Mouse (Mus musculus): ENCODE data around the gene Gatad1. TPM values are rescaled to one million over a fixed set of nuclear protein-coding genes. Genes with fewer than 3 reads are reported as not detected.

The Gatad1 gene
- 103 and 104 TPM in 2 replicates for polyA plus RNA-seq (2012; rRNA removed)

DNA sequence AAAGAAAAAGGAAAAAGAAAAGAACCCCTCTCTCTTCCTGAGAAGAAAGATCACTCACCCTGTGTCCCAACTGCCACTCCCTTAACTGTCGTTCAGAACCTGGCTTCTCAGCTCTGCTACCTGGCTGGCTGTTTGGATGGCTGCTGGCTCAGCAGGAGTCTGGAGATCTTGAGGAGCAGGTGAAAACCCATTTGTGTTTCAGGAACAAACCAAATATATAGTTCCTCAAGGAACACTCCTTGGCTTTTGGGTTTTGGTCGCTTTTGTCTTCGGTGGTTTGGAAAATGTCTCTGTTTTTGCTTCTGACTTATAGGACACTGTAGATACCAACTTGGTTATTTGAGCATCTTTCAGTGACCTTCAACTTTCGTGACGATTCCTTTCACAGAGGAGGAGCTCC is at the start of gene Gatad1:
Gene Gatad1, minus strand, starts transcription at position 101 of the 400 bp plus-strand sequence.
- Histone ChIP-seq H3K4me1 (ENCODE audit: control insufficient read depth, insufficient read depth, low read length) (no peaks in the 10 kb centered on the region), H3K27ac (ENCODE audit: insufficient read depth, low read length) (no peak within 1 kb of the TSS), H3K4me3 (ENCODE audit: insufficient read depth, low read length) (no peak within 1 kb of the TSS)
- TF ChIP-seq POLR2A (IDR thresholded peaks at IDR 0.05; ENCODE audit: extremely low read depth, insufficient read depth, low read length), result no peak
- no peak for TF ChIP-seq CTCF (IDR thresholded peaks at IDR 0.05; ENCODE audit: extremely low read depth, insufficient read depth, low read length)

DNA sequence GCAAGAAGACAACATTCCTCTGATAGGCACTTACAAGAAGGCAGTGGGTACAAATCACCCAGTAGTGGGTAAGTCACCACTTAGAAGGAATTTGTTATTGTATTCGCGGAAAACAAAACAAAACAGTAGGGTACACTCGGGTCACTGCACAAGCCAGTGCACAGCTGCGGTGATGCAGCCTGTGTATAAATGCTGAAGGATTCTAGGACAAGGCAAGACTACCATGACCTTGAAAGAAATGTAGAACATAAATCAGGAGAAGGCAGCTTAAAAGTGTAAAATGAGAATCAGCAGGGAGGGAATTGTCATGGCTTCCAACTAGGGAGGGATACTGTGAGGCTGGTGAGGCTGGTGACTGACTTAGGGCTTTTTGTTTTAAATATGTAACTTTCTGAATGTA is 45.2 kb upstream of the Gatad1 start:
- TF ChIP-seq CTCF (IDR thresholded peaks at IDR 0.05; ENCODE audit: extremely low read depth, insufficient read depth, low read length) (no peak), POLR2A (IDR thresholded peaks at IDR 0.05; ENCODE audit: extremely low read depth, insufficient read depth, low read length) (no peak)
- no peak overlapping the region for H3K4me3 ChIP-seq (ENCODE audit: insufficient read depth, low read length)
- no peak overlapping the region for H3K27ac ChIP-seq (ENCODE audit: insufficient read depth, low read length)
- no peaks in the 10 kb centered on the region for H3K4me1 ChIP-seq (ENCODE audit: control insufficient read depth, insufficient read depth, low read length)

DNA sequence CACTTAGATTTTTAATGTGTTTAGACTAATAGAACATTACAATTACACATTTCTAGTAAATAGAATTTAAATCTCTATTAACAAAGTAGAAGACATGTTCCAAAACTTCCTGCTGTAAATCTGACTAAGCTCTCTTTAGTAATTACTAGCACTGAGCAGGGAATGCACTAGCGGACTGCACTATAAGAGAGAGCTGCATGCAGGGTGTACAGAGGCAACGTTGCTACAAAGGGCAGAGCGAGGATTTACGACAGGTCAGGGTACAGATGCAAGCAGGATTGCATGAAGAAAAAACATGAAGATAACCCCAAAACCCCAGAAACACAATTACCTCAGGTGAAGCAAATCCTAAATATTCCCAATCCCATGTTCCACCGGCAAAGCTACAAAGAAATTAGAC is 43.0 kb upstream of the Gatad1 start:
- TF ChIP-seq CTCF (IDR thresholded peaks at IDR 0.05; ENCODE audit: extremely low read depth, insufficient read depth, low read length) (no peak), POLR2A (IDR thresholded peaks at IDR 0.05; ENCODE audit: extremely low read depth, insufficient read depth, low read length) (no peak)

DNA sequence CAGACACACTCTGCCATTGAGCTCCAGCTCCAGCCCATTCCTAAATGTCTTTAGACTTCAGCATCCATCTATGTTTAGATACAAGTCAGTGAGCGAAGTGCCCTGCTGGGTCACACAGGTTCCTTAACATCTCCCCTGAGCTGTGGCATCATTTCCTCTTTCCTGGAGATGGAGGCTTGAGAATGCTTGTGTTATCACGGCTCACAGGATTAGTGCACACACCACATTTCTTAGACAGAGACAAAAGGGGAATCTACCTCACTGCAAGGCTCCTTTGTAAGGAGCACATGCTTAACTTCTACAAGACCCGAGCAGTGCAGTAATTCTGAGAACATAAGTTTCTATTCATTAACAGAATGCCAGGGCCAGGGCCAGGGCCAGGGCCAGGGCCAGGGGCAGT is 39.0 kb upstream of the Gatad1 start:
- TF ChIP-seq POLR2A (IDR thresholded peaks at IDR 0.05; ENCODE audit: extremely low read depth, insufficient read depth, low read length) (no peak), CTCF (IDR thresholded peaks at IDR 0.05; ENCODE audit: extremely low read depth, insufficient read depth, low read length) (no peak)
- H3K4me3 ChIP-seq (ENCODE audit: insufficient read depth, low read length), result no peak overlapping the region
- no peak overlapping the region for H3K27ac ChIP-seq (ENCODE audit: insufficient read depth, low read length)
- no peaks in the 10 kb centered on the region for H3K4me1 ChIP-seq (ENCODE audit: control insufficient read depth, insufficient read depth, low read length)

More for the DNA sequence above, 43.0 kb upstream of the Gatad1 start:
- Histone ChIP-seq H3K27ac (ENCODE audit: insufficient read depth, low read length) (no peak overlapping the region), H3K4me1 (ENCODE audit: control insufficient read depth, insufficient read depth, low read length) (no peaks in the 10 kb centered on the region), H3K4me3 (ENCODE audit: insufficient read depth, low read length) (no peak overlapping the region)

DNA sequence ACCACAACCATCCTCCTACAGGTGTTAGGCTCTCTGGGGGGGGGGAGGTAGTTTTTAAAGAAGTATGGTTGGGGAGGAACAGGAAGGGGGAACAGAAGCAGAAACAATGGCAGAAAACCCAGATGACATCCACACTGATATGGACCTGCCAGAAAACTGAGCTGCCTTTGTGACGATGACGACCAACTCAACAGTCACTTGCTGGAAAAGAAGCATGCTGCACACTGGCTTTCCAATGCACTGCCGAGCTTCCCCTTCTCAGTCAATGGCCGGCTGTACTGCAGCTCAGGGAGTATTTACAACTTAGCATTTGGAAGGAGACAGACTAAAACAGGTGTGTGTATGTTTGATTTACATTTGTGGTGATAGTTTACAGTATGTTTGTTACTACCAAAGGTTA is 38.2 kb upstream of the Gatad1 start:
- Histone ChIP-seq H3K27ac (ENCODE audit: insufficient read depth, low read length) (no peak overlapping the region), H3K4me3 (ENCODE audit: insufficient read depth, low read length) (no peak overlapping the region), H3K4me1 (ENCODE audit: control insufficient read depth, insufficient read depth, low read length) (no peaks in the 10 kb centered on the region)
- TF ChIP-seq POLR2A (IDR thresholded peaks at IDR 0.05; ENCODE audit: extremely low read depth, insufficient read depth, low read length) (no peak), CTCF (IDR thresholded peaks at IDR 0.05; ENCODE audit: extremely low read depth, insufficient read depth, low read length) (no peak)

DNA sequence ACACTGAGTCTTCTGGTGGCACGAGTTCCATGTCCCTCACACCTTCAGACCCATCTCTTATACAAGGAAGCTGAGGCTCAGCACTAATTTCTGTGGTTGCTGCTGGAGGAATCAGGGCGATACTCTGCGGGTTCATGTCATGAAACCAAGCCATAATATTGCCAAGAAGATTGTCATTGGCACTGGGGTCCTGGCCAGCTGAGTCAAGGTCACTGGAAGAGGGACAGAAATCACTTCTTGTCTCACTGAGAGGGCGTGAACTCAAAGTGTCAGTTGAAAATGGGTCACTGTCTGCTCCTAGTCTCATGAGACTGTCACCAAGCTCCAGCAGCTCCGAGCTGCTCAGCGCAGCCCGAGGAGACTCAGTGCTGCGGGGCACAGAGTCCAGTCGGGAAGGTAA is 36.0 kb upstream of the Gatad1 start:
- Histone ChIP-seq H3K27ac (ENCODE audit: insufficient read depth, low read length) (no peak overlapping the region), H3K4me1 (ENCODE audit: control insufficient read depth, insufficient read depth, low read length) (no peaks in the 10 kb centered on the region), H3K4me3 (ENCODE audit: insufficient read depth, low read length) (no peak overlapping the region)
- no peak for TF ChIP-seq POLR2A (IDR thresholded peaks at IDR 0.05; ENCODE audit: extremely low read depth, insufficient read depth, low read length)
- no peak for TF ChIP-seq CTCF (IDR thresholded peaks at IDR 0.05; ENCODE audit: extremely low read depth, insufficient read depth, low read length)

DNA sequence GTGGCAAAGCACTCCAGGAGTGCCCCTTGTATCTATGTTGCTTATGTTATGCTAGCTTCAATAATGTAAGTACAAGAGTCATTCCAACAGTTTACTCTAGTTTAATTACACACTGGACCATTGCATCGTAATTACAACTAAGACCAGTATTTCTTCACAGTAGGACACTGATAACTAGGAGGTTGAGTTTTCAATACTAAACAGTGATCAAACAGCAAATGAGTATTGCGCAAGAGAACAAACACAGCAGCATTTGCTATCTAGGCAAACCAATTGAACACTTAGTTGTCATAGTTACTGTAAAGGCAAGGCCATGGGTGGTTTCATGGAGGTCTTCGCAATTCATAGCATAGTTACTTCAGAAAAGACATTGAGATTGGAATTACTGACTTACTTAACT is 34.3 kb upstream of the Gatad1 start:
- H3K4me3 ChIP-seq (ENCODE audit: insufficient read depth, low read length), result no peak overlapping the region
- H3K4me1 ChIP-seq (ENCODE audit: control insufficient read depth, insufficient read depth, low read length), result no peaks in the 10 kb centered on the region
- no peak for TF ChIP-seq CTCF (IDR thresholded peaks at IDR 0.05; ENCODE audit: extremely low read depth, insufficient read depth, low read length)
- no peak for TF ChIP-seq POLR2A (IDR thresholded peaks at IDR 0.05; ENCODE audit: extremely low read depth, insufficient read depth, low read length)
- H3K27ac ChIP-seq (ENCODE audit: insufficient read depth, low read length), result no peak overlapping the region

DNA sequence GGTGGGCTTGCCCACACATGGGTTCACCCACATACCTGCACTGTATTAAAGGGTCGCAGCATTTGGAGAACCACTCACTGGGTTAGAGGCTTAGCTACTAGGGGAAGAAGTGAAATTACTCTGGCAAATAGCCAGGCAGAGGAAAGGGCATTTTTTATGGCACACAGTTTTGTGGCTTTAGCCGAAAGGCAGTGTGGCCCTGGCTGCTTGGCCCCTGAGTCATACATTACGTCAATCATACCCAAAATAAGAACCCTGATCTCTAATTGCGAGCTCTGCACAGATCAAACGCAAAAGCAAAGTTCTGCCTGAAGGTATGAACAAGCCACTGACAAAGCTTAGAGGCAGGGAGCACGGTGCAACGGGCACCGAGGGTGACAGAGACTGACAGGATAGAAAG is 31.3 kb upstream of the Gatad1 start:
- H3K4me1 ChIP-seq (ENCODE audit: control insufficient read depth, insufficient read depth, low read length), result no peaks in the 10 kb centered on the region
- H3K27ac ChIP-seq (ENCODE audit: insufficient read depth, low read length), result no peak overlapping the region
- no peak overlapping the region for H3K4me3 ChIP-seq (ENCODE audit: insufficient read depth, low read length)
- TF ChIP-seq POLR2A (IDR thresholded peaks at IDR 0.05; ENCODE audit: extremely low read depth, insufficient read depth, low read length), result no peak
- TF ChIP-seq CTCF (IDR thresholded peaks at IDR 0.05; ENCODE audit: extremely low read depth, insufficient read depth, low read length), result no peak

DNA sequence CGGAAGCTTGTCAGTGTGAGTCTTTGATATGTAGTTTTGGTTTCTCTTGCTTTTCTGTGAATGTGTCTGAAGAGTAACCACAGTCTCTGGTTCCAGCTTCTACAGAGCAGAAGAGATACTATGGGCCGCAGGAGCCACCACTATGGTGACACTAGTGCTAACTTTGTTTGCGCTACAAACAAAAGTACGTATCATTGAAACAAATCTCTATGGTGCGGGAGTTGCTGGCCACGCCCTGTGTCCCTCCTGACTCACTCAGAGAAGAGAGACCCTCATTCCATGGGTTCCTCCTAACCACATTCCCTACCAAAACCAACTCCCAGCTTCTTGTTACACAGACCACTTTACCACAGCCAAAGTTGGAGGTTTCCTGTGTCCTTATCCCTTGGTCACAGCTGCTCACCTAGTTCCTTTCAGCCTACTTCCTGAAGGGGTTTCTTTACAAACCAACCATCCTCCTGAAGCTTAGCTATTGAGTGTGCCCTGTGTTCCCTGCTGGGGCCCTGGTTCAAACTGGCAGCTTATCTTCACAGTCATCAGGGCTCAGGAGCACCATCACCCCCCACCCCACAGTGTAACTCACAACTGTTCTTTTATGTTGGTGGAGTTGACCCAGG is 13.1 kb upstream of the Gatad1 start:
- no peak overlapping the region for H3K4me3 ChIP-seq (ENCODE audit: insufficient read depth, low read length)
- H3K27ac ChIP-seq (ENCODE audit: insufficient read depth, low read length), result no peak overlapping the region
- no peak for TF ChIP-seq POLR2A (IDR thresholded peaks at IDR 0.05; ENCODE audit: extremely low read depth, insufficient read depth, low read length)
- TF ChIP-seq CTCF (IDR thresholded peaks at IDR 0.05; ENCODE audit: extremely low read depth, insufficient read depth, low read length), result no peak
- H3K4me1 ChIP-seq (ENCODE audit: control insufficient read depth, insufficient read depth, low read length), result no peaks in the 10 kb centered on the region

DNA sequence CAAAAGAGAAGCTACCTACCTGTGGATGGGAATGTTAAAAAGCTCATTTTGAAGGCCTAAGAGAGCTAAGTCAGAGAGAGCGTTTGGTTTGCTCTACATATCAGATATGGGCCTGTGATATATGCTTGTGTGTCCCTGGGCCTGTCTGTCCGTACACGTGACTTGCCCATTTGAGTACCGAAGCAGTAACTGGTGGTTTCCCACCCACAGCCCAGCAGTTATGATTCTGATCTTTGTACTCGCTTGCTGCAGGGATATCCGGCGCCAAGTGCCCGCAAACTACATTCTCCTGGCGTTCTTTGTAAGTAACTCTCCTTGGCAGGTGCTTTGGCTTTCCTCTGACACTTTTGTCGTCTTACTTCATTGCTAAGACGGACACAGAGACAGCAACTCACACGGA is 9.6 kb upstream of the Gatad1 start:
- no peak overlapping the region for H3K27ac ChIP-seq (ENCODE audit: insufficient read depth, low read length)
- H3K4me3 ChIP-seq (ENCODE audit: insufficient read depth, low read length), result no peak overlapping the region
- H3K4me1 ChIP-seq (ENCODE audit: control insufficient read depth, insufficient read depth, low read length), result no peaks in the 10 kb centered on the region
- TF ChIP-seq CTCF (IDR thresholded peaks at IDR 0.05; ENCODE audit: extremely low read depth, insufficient read depth, low read length) (no peak), POLR2A (IDR thresholded peaks at IDR 0.05; ENCODE audit: extremely low read depth, insufficient read depth, low read length) (no peak)

Data from cortical plate, adult 2 months (tissue).